Mouse (Mus musculus) lung, adult 2 months (tissue): ENCODE measurements around the gene Dclre1b.

Source experiments
- CTCF ChIP-seq: fragments of 200-500 bp; IDR thresholded peaks from 2 replicates; pipeline ENCODE4 v1.5.1; 2011; ENCODE audit warnings: mild to moderate bottlenecking, low read length, control low read depth; ENCODE audit not compliant: insufficient read depth
- POLR2A ChIP-seq: fragments of 200-500 bp; IDR thresholded peaks from 2 replicates; pipeline ENCODE4 v1.6.1; 2011; ENCODE audit warnings: low read depth, mild to moderate bottlenecking, control low read depth, low read length, borderline replicate concordance; ENCODE audit errors: extremely low read depth

DNA sequence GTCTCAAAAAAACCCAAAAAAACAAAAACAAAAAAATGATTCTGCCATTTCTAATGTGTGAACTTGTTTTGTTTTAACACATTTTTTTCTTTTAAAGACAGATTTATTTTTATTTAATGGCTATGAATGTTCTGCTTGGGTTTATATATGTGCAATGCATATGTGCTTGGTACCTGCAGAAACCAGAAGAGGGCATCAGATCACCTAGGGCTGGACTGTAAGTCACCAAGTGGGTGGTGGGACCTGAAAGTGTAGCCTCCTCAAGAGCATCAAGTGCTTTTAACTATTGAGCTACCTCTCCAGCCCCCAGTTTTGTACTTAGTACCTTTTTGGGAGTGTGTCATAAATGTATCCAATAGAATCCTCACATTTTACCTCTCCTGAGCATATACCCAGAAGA, 18.3 kb upstream of the Dclre1b start:
- TF ChIP-seq POLR2A (no peak), CTCF (no peak)
